ENCODE assay signal across 12 mouse cellular contexts in genomic region chr1:179705154-179705553, GRCm38 (mm10). TPM values are rescaled to one million over a fixed set of nuclear protein-coding genes. Genes with fewer than 3 reads are reported as not detected.
DNase-seq lines count a peak whose midpoint lies in the region; ATAC-seq and TF ChIP-seq lines count a peak whose summit lies in the region.
"Had no signal": no experiment of that assay in that cellular context is flagged by ENCODE, and none has a peak within 500 bp of the region (broad histone marks: within the 10 kb centered on the region; RNA-seq: fewer than 3 reads in every experiment).

No protein-coding gene starts in this region.

- no peak overlapping the region for H3K4me3 ChIP-seq in forebrain, postnatal 0 days (ENCODE audit: low read depth, low read length)
- H3K4me3 ChIP-seq in forebrain, embryonic 16.5 days (replicated peaks; ENCODE audit: low read length): no peak overlapping the region
- H3K4me3 ChIP-seq in midbrain, postnatal 0 days (ENCODE audit: low read depth, low read length): no peak overlapping the region
- H3K4me3 ChIP-seq: embryonic facial prominence, embryonic 13.5 days had no signal

- H3K9ac ChIP-seq in forebrain, postnatal 0 days: no peak overlapping the region
- H3K9ac ChIP-seq in forebrain, embryonic 16.5 days (replicated peaks; ENCODE audit: low read depth, low read length): no peak overlapping the region
- no peak overlapping the region for H3K9ac ChIP-seq in midbrain, postnatal 0 days (replicated peaks; ENCODE audit: low read length, poor library complexity, severe bottlenecking)
- H3K9ac ChIP-seq: embryonic facial prominence, embryonic 13.5 days had no signal

- ATAC-seq in forebrain, postnatal 0 days: no peak
- no peak for ATAC-seq in forebrain, embryonic 16.5 days
- no peak for ATAC-seq in midbrain, postnatal 0 days (ENCODE audit: low FRiP score)
- ATAC-seq: hindbrain, embryonic 16.5 days had no signal

- H3K27ac ChIP-seq in forebrain, postnatal 0 days (ENCODE audit: low read depth, low read length): no peak overlapping the region
- no peak overlapping the region for H3K27ac ChIP-seq in forebrain, embryonic 16.5 days (ENCODE audit: low read length)
- H3K27ac ChIP-seq in midbrain, postnatal 0 days (ENCODE audit: low read depth, low read length): no peak overlapping the region
- H3K27ac ChIP-seq: embryonic facial prominence, embryonic 13.5 days had no signal

- no peaks in the 10 kb centered on the region for H3K36me3 ChIP-seq in forebrain, postnatal 0 days (ENCODE audit: insufficient read depth)
- no peaks in the 10 kb centered on the region for H3K36me3 ChIP-seq in forebrain, embryonic 16.5 days (ENCODE audit: control insufficient read depth, insufficient read depth)
- H3K36me3 ChIP-seq in midbrain, postnatal 0 days (ENCODE audit: insufficient read depth, low read length): no peaks in the 10 kb centered on the region
- H3K36me3 ChIP-seq: embryonic facial prominence, embryonic 13.5 days had no signal

- H3K9me3 ChIP-seq in forebrain, postnatal 0 days (ENCODE audit: low read length): no peaks in the 10 kb centered on the region
- H3K9me3 ChIP-seq in forebrain, embryonic 16.5 days (ENCODE audit: control insufficient read depth, low read length): no peaks in the 10 kb centered on the region
- no peaks in the 10 kb centered on the region for H3K9me3 ChIP-seq in midbrain, postnatal 0 days (ENCODE audit: low read length)
- H3K9me3 ChIP-seq: embryonic facial prominence, embryonic 13.5 days had no signal

- 68% methylated on average over 6 of the region's 6 CpGs for WGBS in forebrain, postnatal 0 days
- 79% methylated on average over 6 of the region's 6 CpGs for WGBS in forebrain, embryonic 16.5 days
- WGBS in midbrain, postnatal 0 days: 81% methylated on average over 6 of the region's 6 CpGs

- no peak overlapping the region for H3K4me2 ChIP-seq in forebrain, postnatal 0 days (ENCODE audit: low read depth)
- no peak overlapping the region for H3K4me2 ChIP-seq in forebrain, embryonic 16.5 days (ENCODE audit: low read length)
- no peak overlapping the region for H3K4me2 ChIP-seq in midbrain, postnatal 0 days (ENCODE audit: low read depth, low read length, poor library complexity, severe bottlenecking)
- H3K4me2 ChIP-seq: embryonic facial prominence, embryonic 13.5 days had no signal

- H3K27me3 ChIP-seq in forebrain, postnatal 0 days (ENCODE audit: insufficient read depth, low read length): no peaks in the 10 kb centered on the region
- no peaks in the 10 kb centered on the region for H3K27me3 ChIP-seq in forebrain, embryonic 16.5 days (replicated peaks; ENCODE audit: control insufficient read depth, insufficient read depth, low read length)
- H3K27me3 ChIP-seq in midbrain, postnatal 0 days (ENCODE audit: insufficient read depth, low read length): no peaks in the 10 kb centered on the region
- H3K27me3 ChIP-seq: embryonic facial prominence, embryonic 13.5 days had no signal

- TF ChIP-seq CTCF in forebrain, postnatal 0 days (IDR thresholded peaks at IDR 0.05; ENCODE audit: low read depth): no peak
- no peak for TF ChIP-seq CTCF in midbrain, postnatal 0 days (IDR thresholded peaks at IDR 0.05)

- peak; percentile 21 for DNase-seq in forebrain, postnatal 0 days
- peak; percentile 74 for DNase-seq in brain, adult 2 months (ENCODE audit: low read depth, low spot score)
- peak; percentile 44 for DNase-seq in gonadal fat pad, adult 2 months (ENCODE audit: low read depth)
- DNase-seq in ovary, postnatal 36 days (ENCODE audit: low spot score): peak; percentile 39
- no peak for DNase-seq in cerebellum, adult 11-12 months
- DNase-seq in midbrain, postnatal 0 days (ENCODE audit: low spot score): no peak
- DNase-seq in heart, adult 11 months: no peak

- H3K4me1 ChIP-seq in forebrain, postnatal 0 days (ENCODE audit: insufficient read depth): no peaks in the 10 kb centered on the region
- peaks cover 3% of the 10 kb centered on the region; the same call in 1 of the 2 replicates for H3K4me1 ChIP-seq in forebrain, embryonic 16.5 days (replicated peaks; ENCODE audit: control insufficient read depth, insufficient read depth, low read length)
- no peaks in the 10 kb centered on the region for H3K4me1 ChIP-seq in midbrain, postnatal 0 days (ENCODE audit: insufficient read depth, low read length)
- H3K4me1 ChIP-seq: embryonic facial prominence, embryonic 13.5 days had no signal

RNA-seq across cellular contexts. Expression of gene Sccpdh, which starts 37.1 kb away (rescaled TPM):
- 108 and 115 TPM in 2 replicates for total RNA-seq in forebrain, postnatal 0 days (2014; rRNA removed)
- polyA plus RNA-seq in forebrain, postnatal 0 days (2015; fragmentation: Nextera tagmentation; extraction: Ambion mirVana): 164 and 168 TPM in 2 replicates
- 117 and 128 TPM in 2 replicates for polyA plus RNA-seq in forebrain, embryonic 16.5 days (2015; fragmentation: Nextera tagmentation; extraction: Ambion mirVana)
- 15.0 and 15.5 TPM in 2 replicates for polyA plus RNA-seq in gonadal fat pad, adult 2 months (2012; rRNA removed)
- 92.2 and 117 TPM in 2 replicates for total RNA-seq in midbrain, postnatal 0 days (2014; rRNA removed)
- 190 and 195 TPM in 2 replicates for polyA plus RNA-seq in midbrain, postnatal 0 days (2015; fragmentation: Nextera tagmentation; extraction: Ambion mirVana)

RNA-seq across cellular contexts. Expression of gene Kif28, which starts 39.9 kb away (rescaled TPM):
- total RNA-seq in forebrain, postnatal 0 days (2014; rRNA removed): 0.15 TPM in 1 of 2 replicates, not detected in the other
- polyA plus RNA-seq in forebrain, postnatal 0 days (2015; fragmentation: Nextera tagmentation; extraction: Ambion mirVana): 0.05 TPM in 1 of 2 replicates, not detected in the other
- polyA plus RNA-seq in forebrain, embryonic 16.5 days (2015; fragmentation: Nextera tagmentation; extraction: Ambion mirVana): not detected in 2 replicates
- polyA plus RNA-seq in gonadal fat pad, adult 2 months (2012; rRNA removed): 0.04 TPM in 1 of 2 replicates, not detected in the other
- 0.22 TPM in 1 of 2 replicates, not detected in the other for total RNA-seq in midbrain, postnatal 0 days (2014; rRNA removed)
- not detected in 2 replicates for polyA plus RNA-seq in midbrain, postnatal 0 days (2015; fragmentation: Nextera tagmentation; extraction: Ambion mirVana)
- polyA plus RNA-seq: C2C12; embryonic facial prominence, embryonic 13.5 days; lung, embryonic 16.5 days had no signal

Comparison
In these comparisons a context has a peak if more than half of its experiments do, and no peak if none do; other contexts are left out.
1. DNase-seq: peak in forebrain, postnatal 0 days (single experiment), brain, adult 2 months (single experiment), gonadal fat pad, adult 2 months (single experiment) and ovary, postnatal 36 days (single experiment); none in cerebellum, adult 11-12 months (single experiment), midbrain, postnatal 0 days (single experiment) and heart, adult 11 months (single experiment).